Mouse (Mus musculus) retina, adult 2 months (tissue): ENCODE results near the gene Chd6.
"Not testable (repeated sequence)": the region's sequence is repeated elsewhere in the genome, so short reads cannot be mapped to it uniquely, and the experiment has no call there.

Experiments used
- DNase-seq: peaks from one replicate; pipeline ENCODE4 v3.0.0-alpha.2; 2012; ENCODE audit warnings: low read depth, low spot score

The Chd6 gene

GRCm38 (mm10) chr2:160990339-160991070 lies 118.4 kb downstream of the Chd6 start:
- DNase-seq: no peak

DNA sequence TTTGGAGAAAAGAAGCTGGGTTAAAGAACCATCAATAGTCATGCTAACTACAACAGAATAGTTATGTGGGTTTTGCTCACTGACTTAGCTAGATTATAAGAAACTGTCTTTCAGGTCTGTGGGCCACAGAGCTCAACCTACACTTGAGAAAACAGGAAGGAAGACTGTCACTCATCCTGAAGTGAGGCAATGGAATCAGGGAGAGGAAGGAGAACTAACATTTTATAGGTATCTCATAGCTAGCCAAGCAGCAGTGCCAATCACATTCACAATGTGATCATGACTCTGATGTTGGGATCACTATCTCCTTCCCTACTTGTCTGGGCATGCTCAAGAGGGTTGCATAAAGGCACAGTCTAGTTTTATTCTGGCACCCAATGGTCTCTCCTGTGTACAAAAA lies 121.4 kb downstream of the Chd6 start:
- DNase-seq: no peak

DNA sequence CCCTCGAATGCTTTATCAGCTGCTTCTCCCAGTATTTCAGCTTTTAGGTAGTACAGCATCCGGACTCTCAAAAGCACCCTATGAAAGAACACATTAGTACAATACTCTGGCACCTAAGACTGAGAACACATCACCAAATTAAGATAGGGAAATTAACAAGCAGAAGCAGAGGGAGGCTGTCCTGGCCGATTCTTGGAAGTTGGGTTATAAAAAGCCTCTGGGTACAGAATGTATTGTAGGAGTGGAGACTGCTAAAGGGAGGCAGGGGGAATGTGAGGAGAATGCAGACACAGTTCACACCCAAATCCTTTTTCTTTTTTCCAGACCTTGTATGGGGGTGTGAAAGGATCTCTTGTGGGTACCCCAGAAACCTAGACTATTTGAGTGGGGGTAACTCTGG lies 126.2 kb downstream of the Chd6 start:
- no peak for DNase-seq

DNA sequence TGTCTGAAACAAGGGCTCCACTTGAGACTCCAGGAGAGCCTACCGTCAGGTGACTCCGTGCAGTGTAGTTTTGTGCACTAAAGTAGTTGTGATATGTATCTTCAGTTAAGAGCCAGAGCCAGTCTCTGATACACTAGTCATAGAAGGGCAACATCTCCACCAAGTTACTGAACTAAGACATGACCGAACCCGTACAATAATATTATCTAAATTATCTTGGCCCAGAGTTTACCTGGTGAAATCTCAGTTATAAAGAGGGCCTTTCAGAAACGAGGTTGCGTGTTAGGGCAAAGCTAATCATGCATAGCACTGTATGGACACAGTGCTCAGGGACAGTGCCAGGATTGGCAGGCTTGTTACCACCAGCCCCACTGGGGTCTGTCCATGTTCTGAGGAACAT lies 127.1 kb downstream of the Chd6 start:
- DNase-seq: no peak

GRCm38 (mm10) chr2:160978651-160979050 lies 130.2 kb downstream of the Chd6 start:
- no peak for DNase-seq

GRCm38 (mm10) chr2:160977248-160977647 lies 131.6 kb downstream of the Chd6 start:
- DNase-seq: no peak

DNA sequence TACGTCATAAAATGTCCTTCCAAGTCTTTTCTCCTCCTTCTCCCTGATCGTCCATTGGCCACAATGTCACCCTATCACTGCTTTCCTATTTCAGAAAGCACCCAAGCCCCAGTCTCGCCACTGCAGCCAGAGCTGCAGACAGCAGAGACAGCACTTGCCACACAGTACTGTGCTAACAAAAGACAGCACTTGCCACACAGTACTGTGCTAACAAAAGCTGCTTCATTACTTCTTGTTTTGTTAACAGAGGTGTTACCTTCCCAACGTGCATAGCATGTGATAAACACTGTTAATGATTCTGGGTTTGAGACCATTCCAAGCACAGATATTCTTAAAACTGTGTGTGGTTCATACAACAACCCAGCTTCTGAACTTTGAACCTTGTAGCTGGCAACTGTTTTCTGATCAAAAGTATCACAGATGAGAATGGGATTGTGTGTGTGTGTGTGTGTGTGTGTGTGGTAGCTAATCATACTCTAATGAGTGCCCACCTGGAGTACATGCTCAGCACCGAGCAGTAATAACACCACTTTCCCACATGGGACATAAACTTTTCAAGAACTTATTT lies 135.1 kb downstream of the Chd6 start:
- DNase-seq: no peak

GRCm38 (mm10) chr2:160972103-160972792 lies 136.6 kb downstream of the Chd6 start:
- no peak for DNase-seq

DNA sequence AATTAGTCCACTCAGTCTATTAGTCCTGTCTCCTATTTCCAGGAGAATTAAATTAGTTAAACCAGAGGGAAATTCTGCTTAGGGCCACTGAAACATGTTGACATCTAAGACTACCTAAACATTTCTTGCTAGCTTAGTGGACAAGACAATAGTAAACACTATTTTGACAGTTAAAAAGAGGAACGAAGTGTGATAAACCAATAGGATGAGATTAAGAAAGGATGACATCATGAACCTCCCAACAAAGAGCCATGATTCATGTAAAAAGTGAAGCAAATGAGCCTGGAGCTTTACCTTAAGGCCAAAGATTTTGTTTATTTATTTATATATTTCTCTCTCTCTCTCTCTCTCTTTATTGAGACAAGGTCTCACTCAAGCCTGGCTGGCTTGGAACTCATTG lies 146.7 kb downstream of the Chd6 start:
- DNase-seq: no peak

GRCm38 (mm10) chr2:160960956-160961646 lies 147.8 kb downstream of the Chd6 start:
- no peak for DNase-seq

DNA sequence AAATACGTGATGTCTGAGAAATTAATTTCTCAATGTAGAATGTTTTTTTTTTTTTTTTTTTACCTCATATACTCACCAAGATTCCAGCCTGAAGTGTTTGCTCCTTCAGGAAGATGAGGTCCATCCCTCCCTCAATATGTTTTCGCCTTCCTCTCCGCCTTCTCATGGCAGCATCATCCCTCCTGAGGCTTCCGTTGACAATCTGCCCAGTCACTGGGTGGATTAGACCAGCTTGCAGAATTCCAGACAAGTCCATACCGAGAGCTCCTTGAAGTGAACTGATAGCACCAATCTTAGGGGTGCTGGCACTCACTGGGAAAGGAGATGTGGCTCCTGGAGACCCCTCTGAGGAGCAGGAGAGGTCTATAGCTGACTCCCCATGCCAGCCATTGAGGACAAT lies 149.0 kb downstream of the Chd6 start:
- DNase-seq: no peak

DNA sequence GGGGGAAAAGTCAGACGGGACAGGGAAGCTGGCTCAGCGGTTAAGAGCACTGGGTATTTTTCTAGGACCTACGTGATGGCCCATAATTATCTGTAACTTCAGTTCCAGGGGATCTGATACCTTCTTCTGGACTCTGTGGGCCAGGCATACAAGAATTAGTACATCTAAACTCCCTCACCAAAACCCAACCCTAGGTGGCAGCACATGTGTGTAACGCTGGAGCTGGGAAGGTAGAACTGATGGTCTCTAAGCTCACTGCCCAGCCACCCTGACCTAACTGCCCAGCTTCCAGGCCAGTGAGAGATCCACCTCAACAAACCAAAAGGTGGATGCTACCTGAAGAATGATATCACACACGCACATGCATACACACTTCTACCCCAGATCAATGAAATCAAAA lies 150.1 kb downstream of the Chd6 start:
- no peak for DNase-seq

DNA sequence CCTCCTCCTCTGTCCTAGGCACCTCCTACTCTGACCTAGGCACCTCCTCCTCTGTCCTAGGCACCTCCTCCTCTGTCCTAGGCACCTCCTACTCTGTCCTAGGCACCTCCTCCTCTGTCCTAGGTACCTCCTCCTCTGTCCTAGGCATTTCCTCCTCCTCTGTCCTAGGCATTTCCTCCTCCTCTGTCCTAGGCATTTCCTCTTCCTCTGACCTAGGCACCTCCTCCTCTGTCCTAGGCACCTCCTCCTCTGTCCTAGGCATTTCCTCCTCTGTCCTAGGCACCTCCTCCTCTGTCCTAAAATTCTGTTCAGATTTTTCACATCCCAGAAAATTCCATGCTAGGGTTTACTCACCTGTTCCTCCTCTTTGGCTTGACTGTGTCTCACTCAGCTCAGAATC lies 151.1 kb downstream of the Chd6 start:
- not testable (repeated sequence) for DNase-seq

- DNase-seq: not testable (repeated sequence)
These were observed 151.6 kb downstream of the Chd6 start for GRCm38 (mm10) chr2:160957307-160957706.

- no peak for DNase-seq
These were observed 153.5 kb downstream of the Chd6 start for GRCm38 (mm10) chr2:160955331-160955730.

- DNase-seq: no peak
These were observed 154.3 kb downstream of the Chd6 start for GRCm38 (mm10) chr2:160954541-160954940.

GRCm38 (mm10) chr2:160953131-160953873 lies 155.6 kb downstream of the Chd6 start:
- DNase-seq: no peak

DNA sequence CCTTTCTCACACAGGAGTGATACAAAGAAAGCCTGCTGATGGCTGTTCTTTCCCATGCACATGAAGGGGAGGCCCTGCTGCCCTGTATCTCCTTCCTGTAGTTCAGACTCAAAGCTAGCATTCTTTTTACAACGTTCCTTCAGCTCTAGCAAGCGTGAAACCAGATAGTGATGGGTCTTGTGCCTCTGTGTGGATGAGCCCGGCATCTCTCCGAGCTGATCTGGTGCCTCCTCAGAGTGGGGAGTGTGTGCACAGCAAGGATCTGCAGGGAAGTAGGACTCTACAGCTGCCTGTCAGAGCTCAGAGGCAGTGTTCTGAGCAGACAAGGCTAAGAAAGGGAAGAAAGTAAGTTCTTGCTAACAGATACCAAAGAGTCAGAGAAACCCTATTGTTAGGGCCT lies 157.3 kb downstream of the Chd6 start:
- DNase-seq: no peak

- DNase-seq: no peak
These were observed 166.4 kb downstream of the Chd6 start for GRCm38 (mm10) chr2:160942443-160942842.

DNA sequence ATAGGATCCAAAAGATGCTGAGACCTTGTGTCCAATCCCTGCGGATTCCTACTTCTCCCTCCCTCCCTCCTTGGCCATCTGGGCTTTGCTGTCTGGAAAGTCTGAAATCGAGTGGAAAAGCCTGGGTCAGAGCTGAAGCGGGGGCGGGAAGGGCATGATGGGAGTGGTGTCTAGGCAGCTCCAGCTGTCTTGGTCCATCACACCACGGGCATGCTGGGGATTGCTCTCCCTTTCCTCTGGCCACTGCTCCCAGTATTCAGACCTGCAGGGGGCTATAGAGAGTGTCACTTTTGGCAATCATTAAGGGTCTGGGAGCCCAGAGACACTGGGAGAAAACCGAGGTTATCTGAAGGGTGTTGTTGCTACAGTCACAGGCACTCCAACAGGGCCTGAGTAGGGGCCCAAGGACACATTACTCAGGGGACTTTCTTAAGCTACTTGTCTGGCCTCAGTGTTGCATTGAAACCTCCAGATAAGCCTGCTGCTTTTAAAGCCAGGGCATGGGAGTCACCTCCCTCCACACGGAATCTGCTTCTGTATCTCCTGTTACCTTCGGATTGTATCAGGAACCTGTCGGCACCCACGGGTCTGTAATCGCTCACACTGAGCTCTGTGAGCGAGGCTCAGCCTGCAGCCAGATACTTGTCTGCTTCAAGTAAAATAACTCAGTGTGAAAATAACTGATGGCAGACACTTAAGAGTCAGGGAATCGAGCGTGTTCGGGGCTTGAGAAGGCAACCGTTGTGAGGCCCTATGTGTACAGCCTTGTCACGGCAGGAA lies 167.8 kb downstream of the Chd6 start:
- DNase-seq: no peak

DNA sequence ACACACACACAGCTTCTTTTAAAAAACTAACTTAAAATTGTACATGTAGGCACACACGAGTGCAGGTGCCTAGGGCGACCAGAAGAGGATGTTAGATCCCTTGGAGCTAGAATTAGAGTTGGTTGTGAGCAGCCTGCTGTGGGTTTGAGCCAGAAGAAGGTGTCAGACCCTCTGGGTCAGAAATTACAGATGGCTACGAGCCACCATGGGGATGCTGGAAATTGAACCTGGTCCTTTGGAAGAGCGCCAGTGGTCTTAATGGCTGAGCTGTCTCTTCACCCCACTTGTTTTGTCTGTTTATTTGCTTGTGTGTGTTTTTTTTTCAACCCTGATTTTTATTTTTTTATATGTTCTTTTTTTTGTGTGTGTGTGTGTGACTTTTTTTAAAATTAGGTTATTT lies 174.4 kb downstream of the Chd6 start:
- no peak for DNase-seq
